Comparison of ENCODE assay signal across 8 mouse cellular contexts in the genomic region with DNA sequence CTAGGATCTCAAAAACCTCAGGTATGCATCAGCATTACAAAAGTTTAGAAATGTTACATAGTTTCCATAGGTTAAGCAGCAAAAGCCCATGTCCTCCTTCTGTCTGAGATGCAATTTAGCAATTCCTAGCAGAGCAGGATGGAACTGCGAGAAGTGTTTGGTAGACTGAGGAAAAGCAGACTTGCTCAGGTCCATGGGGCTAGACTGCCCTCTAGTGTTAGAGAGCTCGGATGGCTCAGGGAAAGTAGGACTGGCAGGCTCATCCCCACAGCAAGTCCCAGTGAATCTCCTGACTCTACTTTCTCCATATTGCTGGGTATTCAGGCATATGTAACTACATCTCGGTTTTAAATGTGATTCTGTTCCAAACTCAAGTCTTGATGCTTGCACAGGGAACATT. TPM values are rescaled to one million over a fixed set of nuclear protein-coding genes. Genes with fewer than 3 reads are reported as not detected.
DNase-seq lines count a peak whose midpoint lies in the region; ATAC-seq and TF ChIP-seq lines count a peak whose summit lies in the region.

No protein-coding gene starts in this region.

- no peak overlapping the region for H3K4me2 ChIP-seq in forebrain, postnatal 0 days (ENCODE audit: low read depth)
- H3K4me2 ChIP-seq in intestine, postnatal 0 days (replicated peaks; ENCODE audit: low read depth), result no peak overlapping the region
- no peak overlapping the region for H3K4me2 ChIP-seq in limb, embryonic 14.5 days (replicated peaks; ENCODE audit: low read depth, low read length, severe bottlenecking)

- no peak for TF ChIP-seq POLR2A in limb, embryonic 14.5 days (IDR thresholded peaks at IDR 0.05; ENCODE audit: borderline replicate concordance, extremely low read depth, insufficient read depth, insufficient read length)

- H3K27ac ChIP-seq in forebrain, postnatal 0 days (ENCODE audit: low read depth, low read length), result no peak overlapping the region
- H3K27ac ChIP-seq in intestine, postnatal 0 days (ENCODE audit: low read depth, low read length), result no peak overlapping the region
- H3K27ac ChIP-seq in limb, embryonic 14.5 days (replicated peaks; ENCODE audit: low read depth, low read length), result no peak overlapping the region

- H3K4me1 ChIP-seq in forebrain, postnatal 0 days (ENCODE audit: insufficient read depth), result no peaks in the 10 kb centered on the region
- H3K4me1 ChIP-seq in intestine, postnatal 0 days (replicated peaks; ENCODE audit: control insufficient read depth, insufficient read depth, low read length), result no peaks in the 10 kb centered on the region
- H3K4me1 ChIP-seq in limb, embryonic 14.5 days (ENCODE audit: control insufficient read depth, insufficient read depth, low read length), result peaks cover 2% of the 10 kb centered on the region; the same call in 1 of the 2 replicates

- no peaks in the 10 kb centered on the region for H3K27me3 ChIP-seq in forebrain, postnatal 0 days (ENCODE audit: insufficient read depth, low read length)
- no peaks in the 10 kb centered on the region for H3K27me3 ChIP-seq in intestine, postnatal 0 days (replicated peaks; ENCODE audit: control insufficient read depth, insufficient read depth, low read length)
- H3K27me3 ChIP-seq in limb, embryonic 14.5 days (ENCODE audit: control insufficient read depth, insufficient read depth, low read length), result no peaks in the 10 kb centered on the region

- no peaks in the 10 kb centered on the region for H3K36me3 ChIP-seq in forebrain, postnatal 0 days (ENCODE audit: insufficient read depth)
- H3K36me3 ChIP-seq in intestine, postnatal 0 days (ENCODE audit: control insufficient read depth, insufficient read depth), result 0 out of 2 replicates have a peak, but pooled peaks cover under 1% of the 10 kb centered on the region
- H3K36me3 ChIP-seq in limb, embryonic 14.5 days (ENCODE audit: control insufficient read depth, insufficient read depth, low read length), result no peaks in the 10 kb centered on the region

- 0 out of 2 replicates have a peak, but pooled peaks cover 2% of the 10 kb centered on the region for H3K9me3 ChIP-seq in forebrain, postnatal 0 days (ENCODE audit: low read length)
- H3K9me3 ChIP-seq in intestine, postnatal 0 days (ENCODE audit: control insufficient read depth), result no peaks in the 10 kb centered on the region
- no peaks in the 10 kb centered on the region for H3K9me3 ChIP-seq in limb, embryonic 14.5 days (ENCODE audit: control insufficient read depth, low read length)

- TF ChIP-seq CTCF in forebrain, postnatal 0 days (IDR thresholded peaks at IDR 0.05; ENCODE audit: low read depth), result peak; percentile 99
- peak; percentile 98 for TF ChIP-seq CTCF in intestine, postnatal 0 days (IDR thresholded peaks at IDR 0.05; ENCODE audit: low read depth)

- peak; percentile 92 for ATAC-seq in forebrain, postnatal 0 days
- peak; percentile 59; the same call in 1 of the 2 replicates for ATAC-seq in intestine, postnatal 0 days
- ATAC-seq in limb, embryonic 14.5 days (ENCODE audit: low FRiP score, low read depth), result no peak

- no peak overlapping the region for H3K9ac ChIP-seq in forebrain, postnatal 0 days
- H3K9ac ChIP-seq in intestine, postnatal 0 days (ENCODE audit: low read depth, low read length), result no peak overlapping the region
- H3K9ac ChIP-seq in limb, embryonic 14.5 days (ENCODE audit: low read depth, low read length, severe bottlenecking), result no peak overlapping the region

- DNase-seq in urinary bladder, postnatal 14 days (ENCODE audit: low spot score), result peak; percentile 56
- no peak for DNase-seq in urinary bladder, postnatal 10 days (ENCODE audit: low spot score)
- peak; percentile 63 to 72 for DNase-seq in cerebellum, adult 18-20 months
- DNase-seq in forebrain, postnatal 0 days, result peak; percentile 91
- peak; percentile 75 for DNase-seq in limb, embryonic 14.5 days (ENCODE audit: low spot score)
- peak; percentile 73 for DNase-seq in naive thymus-derived CD4-positive, alpha-beta T cell, adult 2 months (ENCODE audit: low read depth)
- peak; percentile 24 for DNase-seq in testis, postnatal 14 days (ENCODE audit: low spot score)

- 3% methylated on average over 3 of the region's 3 CpGs for WGBS in forebrain, postnatal 0 days
- WGBS in intestine, postnatal 0 days, result 6% methylated on average over 3 of the region's 3 CpGs
- 11% methylated on average over 3 of the region's 3 CpGs for WGBS in limb, embryonic 14.5 days

- no peak overlapping the region for H3K4me3 ChIP-seq in forebrain, postnatal 0 days (ENCODE audit: low read depth, low read length)
- no peak overlapping the region for H3K4me3 ChIP-seq in intestine, postnatal 0 days (ENCODE audit: low read depth, low read length)
- H3K4me3 ChIP-seq in limb, embryonic 14.5 days (replicated peaks; ENCODE audit: low read length), result no peak overlapping the region

RNA-seq across cellular contexts. Expression of gene Sorbs1, which starts 31.3 kb away (rescaled TPM):
- total RNA-seq in forebrain, postnatal 0 days (2014; rRNA removed), result 51.8 and 54.4 TPM in 2 replicates
- polyA plus RNA-seq in forebrain, postnatal 0 days (2015; fragmentation: Nextera tagmentation; extraction: Ambion mirVana), result 46.8 and 74.9 TPM in 2 replicates
- 73.8 and 86.2 TPM in 2 replicates for polyA plus RNA-seq in intestine, postnatal 0 days (2015; fragmentation: Nextera tagmentation; extraction: Ambion mirVana)
- polyA plus RNA-seq in limb, embryonic 14.5 days (2012; rRNA removed), result 35.3 and 40.2 TPM in 2 replicates
- 40.6 and 45.6 TPM in 2 replicates for polyA plus RNA-seq in limb, embryonic 14.5 days (2014; fragmentation: Nextera tagmentation; extraction: Ambion mirVana)

RNA-seq across cellular contexts. Expression of gene Aldh18a1, which starts 43.4 kb away (rescaled TPM):
- total RNA-seq in forebrain, postnatal 0 days (2014; rRNA removed), result 57.0 and 72.5 TPM in 2 replicates
- 32.6 and 37.9 TPM in 2 replicates for polyA plus RNA-seq in forebrain, postnatal 0 days (2015; fragmentation: Nextera tagmentation; extraction: Ambion mirVana)
- polyA plus RNA-seq in intestine, postnatal 0 days (2015; fragmentation: Nextera tagmentation; extraction: Ambion mirVana), result 204 and 226 TPM in 2 replicates
- 79.8 and 83.3 TPM in 2 replicates for polyA plus RNA-seq in limb, embryonic 14.5 days (2012; rRNA removed)
- 63.2 and 65.3 TPM in 2 replicates for polyA plus RNA-seq in limb, embryonic 14.5 days (2014; fragmentation: Nextera tagmentation; extraction: Ambion mirVana)
